Mouse (Mus musculus): ENCODE data around the gene Sept9. TPM values are rescaled to one million over a fixed set of nuclear protein-coding genes. Genes with fewer than 3 reads are reported as not detected.

The Sept9 gene
- polyA plus RNA-seq, 1 experiment, result 13.3 TPM

- H3K27me3 ChIP-seq (ENCODE audit: control insufficient read depth, insufficient read depth, low read length), result no peaks in the 10 kb centered on the region
- no peaks in the 10 kb centered on the region for H3K4me1 ChIP-seq (ENCODE audit: control insufficient read depth, insufficient read depth, low read length)
- DNase-seq, result no peak
- H3K4me3 ChIP-seq (replicated peaks; ENCODE audit: insufficient read depth, low read depth, low read length), result no peak overlapping the region
- WGBS, result 97% methylated on average over 5 of the region's 5 CpGs
- TF ChIP-seq POLR2A (IDR thresholded peaks at IDR 0.05; ENCODE audit: borderline replicate concordance, insufficient read depth, low read length) (no peak), CTCF (IDR thresholded peaks at IDR 0.05; ENCODE audit: borderline replicate concordance, insufficient read depth, low read depth, low read length) (no peak)
- H3K27ac ChIP-seq (ENCODE audit: insufficient read depth, low read length), result no peak overlapping the region
Measured at GRCm38 (mm10) chr11:117207436-117207835, 8.0 kb downstream of the Sept9 start.

- no peaks in the 10 kb centered on the region for H3K27me3 ChIP-seq (ENCODE audit: control insufficient read depth, insufficient read depth, low read length)
- WGBS, result 26% methylated on average over 8 of the region's 8 CpGs
- DNase-seq, result peak; percentile 17 to 39
- no peak overlapping the region for H3K27ac ChIP-seq (ENCODE audit: insufficient read depth, low read length)
- H3K4me3 ChIP-seq (replicated peaks; ENCODE audit: insufficient read depth, low read depth, low read length), result no peak overlapping the region
- no peaks in the 10 kb centered on the region for H3K4me1 ChIP-seq (ENCODE audit: control insufficient read depth, insufficient read depth, low read length)
- TF ChIP-seq POLR2A (IDR thresholded peaks at IDR 0.05; ENCODE audit: borderline replicate concordance, insufficient read depth, low read length) (no peak), CTCF (IDR thresholded peaks at IDR 0.05; ENCODE audit: borderline replicate concordance, insufficient read depth, low read depth, low read length) (no peak)
Measured at GRCm38 (mm10) chr11:117208151-117208673, 8.8 kb downstream of the Sept9 start.

GRCm38 (mm10) chr11:117216713-117217112, 17.3 kb downstream of the Sept9 start:
- Histone ChIP-seq H3K27ac (ENCODE audit: insufficient read depth, low read length) (no peak overlapping the region), H3K4me3 (replicated peaks; ENCODE audit: insufficient read depth, low read depth, low read length) (no peak overlapping the region), H3K4me1 (ENCODE audit: control insufficient read depth, insufficient read depth, low read length) (no peaks in the 10 kb centered on the region; the same call in 1 of the 2 replicates), H3K27me3 (ENCODE audit: control insufficient read depth, insufficient read depth, low read length) (no peaks in the 10 kb centered on the region)
- DNase-seq, result no peak
- no peak for TF ChIP-seq CTCF (IDR thresholded peaks at IDR 0.05; ENCODE audit: borderline replicate concordance, insufficient read depth, low read depth, low read length)
- TF ChIP-seq POLR2A (IDR thresholded peaks at IDR 0.05; ENCODE audit: borderline replicate concordance, insufficient read depth, low read length), result no peak
- 56% methylated on average over 2 of the region's 2 CpGs for WGBS

GRCm38 (mm10) chr11:117218070-117218469, 18.6 kb downstream of the Sept9 start:
- no peak for DNase-seq
- Histone ChIP-seq H3K27me3 (ENCODE audit: control insufficient read depth, insufficient read depth, low read length) (no peaks in the 10 kb centered on the region), H3K4me1 (ENCODE audit: control insufficient read depth, insufficient read depth, low read length) (no peaks in the 10 kb centered on the region; the same call in 1 of the 2 replicates), H3K27ac (ENCODE audit: insufficient read depth, low read length) (no peak overlapping the region), H3K4me3 (replicated peaks; ENCODE audit: insufficient read depth, low read depth, low read length) (no peak overlapping the region)
- 92% methylated on average over 6 of the region's 6 CpGs for WGBS
- TF ChIP-seq CTCF (IDR thresholded peaks at IDR 0.05; ENCODE audit: borderline replicate concordance, insufficient read depth, low read depth, low read length) (no peak), POLR2A (IDR thresholded peaks at IDR 0.05; ENCODE audit: borderline replicate concordance, insufficient read depth, low read length) (no peak)

GRCm38 (mm10) chr11:117218498-117218897, 19.0 kb downstream of the Sept9 start:
- TF ChIP-seq POLR2A (IDR thresholded peaks at IDR 0.05; ENCODE audit: borderline replicate concordance, insufficient read depth, low read length), result no peak
- no peak for TF ChIP-seq CTCF (IDR thresholded peaks at IDR 0.05; ENCODE audit: borderline replicate concordance, insufficient read depth, low read depth, low read length)
- no peak for DNase-seq
- no peak overlapping the region for H3K27ac ChIP-seq (ENCODE audit: insufficient read depth, low read length)
- H3K4me3 ChIP-seq (replicated peaks; ENCODE audit: insufficient read depth, low read depth, low read length), result no peak overlapping the region
- H3K4me1 ChIP-seq (ENCODE audit: control insufficient read depth, insufficient read depth, low read length), result no peaks in the 10 kb centered on the region; the same call in 1 of the 2 replicates
- H3K27me3 ChIP-seq (ENCODE audit: control insufficient read depth, insufficient read depth, low read length), result no peaks in the 10 kb centered on the region
- WGBS, result 89% methylated on average over 6 of the region's 6 CpGs

- no peak for DNase-seq
- Histone ChIP-seq H3K4me1 (ENCODE audit: control insufficient read depth, insufficient read depth, low read length) (peaks cover 7% of the 10 kb centered on the region), H3K27ac (ENCODE audit: insufficient read depth, low read length) (no peak overlapping the region), H3K4me3 (replicated peaks; ENCODE audit: insufficient read depth, low read depth, low read length) (no peak overlapping the region), H3K27me3 (ENCODE audit: control insufficient read depth, insufficient read depth, low read length) (no peaks in the 10 kb centered on the region)
- WGBS, result 86% methylated on average over 8 of the region's 8 CpGs
- TF ChIP-seq POLR2A (IDR thresholded peaks at IDR 0.05; ENCODE audit: borderline replicate concordance, insufficient read depth, low read length) (no peak), CTCF (IDR thresholded peaks at IDR 0.05; ENCODE audit: borderline replicate concordance, insufficient read depth, low read depth, low read length) (no peak)
Measured at GRCm38 (mm10) chr11:117220777-117221176, 21.3 kb downstream of the Sept9 start.

GRCm38 (mm10) chr11:117221182-117221581, 21.7 kb downstream of the Sept9 start:
- TF ChIP-seq CTCF (IDR thresholded peaks at IDR 0.05; ENCODE audit: borderline replicate concordance, insufficient read depth, low read depth, low read length), result no peak
- TF ChIP-seq POLR2A (IDR thresholded peaks at IDR 0.05; ENCODE audit: borderline replicate concordance, insufficient read depth, low read length), result no peak
- H3K27ac ChIP-seq (ENCODE audit: insufficient read depth, low read length), result no peak overlapping the region
- no peaks in the 10 kb centered on the region for H3K27me3 ChIP-seq (ENCODE audit: control insufficient read depth, insufficient read depth, low read length)
- 65% methylated on average over 6 of the region's 6 CpGs for WGBS
- no peak for DNase-seq
- H3K4me3 ChIP-seq (replicated peaks; ENCODE audit: insufficient read depth, low read depth, low read length), result no peak overlapping the region
- peaks cover 7% of the 10 kb centered on the region for H3K4me1 ChIP-seq (ENCODE audit: control insufficient read depth, insufficient read depth, low read length)

GRCm38 (mm10) chr11:117222899-117223298, 23.4 kb downstream of the Sept9 start:
- Histone ChIP-seq H3K27ac (ENCODE audit: insufficient read depth, low read length) (no peak overlapping the region), H3K4me1 (ENCODE audit: control insufficient read depth, insufficient read depth, low read length) (peaks cover 7% of the 10 kb centered on the region), H3K4me3 (replicated peaks; ENCODE audit: insufficient read depth, low read depth, low read length) (no peak overlapping the region), H3K27me3 (ENCODE audit: control insufficient read depth, insufficient read depth, low read length) (no peaks in the 10 kb centered on the region)
- WGBS, result 81% methylated on average over 8 of the region's 8 CpGs
- TF ChIP-seq CTCF (IDR thresholded peaks at IDR 0.05; ENCODE audit: borderline replicate concordance, insufficient read depth, low read depth, low read length) (no peak), POLR2A (IDR thresholded peaks at IDR 0.05; ENCODE audit: borderline replicate concordance, insufficient read depth, low read length) (no peak)
- DNase-seq, result no peak

Data from cerebellum, adult 2 months (tissue).